Mouse (Mus musculus) heart, adult 2 months (tissue): ENCODE measurements at regions not wholly inside any gene's neighbourhood (a gene's known extent, or its start where the extent isn't known, plus 50 kb on each side); places are given as distances from the start of the nearest gene placed in this dataset.

Experiments used
- DNase-seq, 2 experiments: peaks; one replicate each; pipeline ENCODE4 v3.0.0; 2021
- H3K27ac ChIP-seq: fragments of 200-600 bp; 2 replicates; pipeline ENCODE4 v1.8.1; 2022
- H3K27me3 ChIP-seq: fragments of 200-500 bp; 2 replicates; pipeline ENCODE4 v1.6.1; 2012; ENCODE audit warnings: mild to moderate bottlenecking, low read length, inconsistent platforms, mixed read lengths; ENCODE audit not compliant: control insufficient read depth, insufficient read depth
- H3K36me3 ChIP-seq: fragments of 200-500 bp; 2 replicates; pipeline ENCODE4 v1.6.1; 2012; ENCODE audit warnings: low read length, inconsistent platforms; ENCODE audit not compliant: control insufficient read depth, insufficient read depth
- H3K4me1 ChIP-seq: fragments of 200-500 bp; 2 replicates; pipeline ENCODE4 v1.6.1; 2011; ENCODE audit warnings: low read length; ENCODE audit not compliant: control insufficient read depth, insufficient read depth
- H3K4me3 ChIP-seq: fragments of 200-600 bp; 2 replicates; pipeline ENCODE4 v1.8.1; 2022
- H3K79me2 ChIP-seq: fragments of 200-500 bp; replicated peaks from 2 replicates; pipeline ENCODE4 v1.6.1; 2012; ENCODE audit warnings: mild to moderate bottlenecking, inconsistent platforms, low read length, moderate library complexity, mixed read lengths; ENCODE audit not compliant: control insufficient read depth, insufficient read depth
- H3K9ac ChIP-seq: fragments of 200-500 bp; 2 replicates; pipeline ENCODE4 v1.6.1; 2012; ENCODE audit warnings: low read depth, mild to moderate bottlenecking, control low read depth, inconsistent platforms, low read length, mixed read lengths
- CTCF ChIP-seq: fragments of 200-600 bp; IDR thresholded peaks from 2 replicates; pipeline ENCODE4 v1.8.1; 2022; ENCODE audit warnings: antibody characterized with exemption, mild to moderate bottlenecking, moderate library complexity
- EP300 ChIP-seq: fragments of 200-500 bp; IDR thresholded peaks from 2 replicates; pipeline ENCODE4 v1.6.1; 2011; ENCODE audit warnings: low read depth, low read length, control low read depth; ENCODE audit not compliant: insufficient read depth
- POLR2A ChIP-seq: fragments of 200-500 bp; IDR thresholded peaks from 2 replicates; pipeline ENCODE4 v1.6.1; 2011; ENCODE audit warnings: mild to moderate bottlenecking, low read depth, low read length, control low read depth; ENCODE audit not compliant: insufficient read depth
- WGBS: fragments of 180-500 bp; shearing (Covaris S2); methylation state at CpG from one replicate; pipeline ENCODE4 v1.1.7; 2018; 5-methylcytosine and 5-hydroxymethylcytosine counted together
- intact Hi-C: fragments of 180-260 bp; cut with DNase I; formaldehyde crosslinking; loops from one replicate; pipeline ENCODE4 v1.15.1; 2025

DNA sequence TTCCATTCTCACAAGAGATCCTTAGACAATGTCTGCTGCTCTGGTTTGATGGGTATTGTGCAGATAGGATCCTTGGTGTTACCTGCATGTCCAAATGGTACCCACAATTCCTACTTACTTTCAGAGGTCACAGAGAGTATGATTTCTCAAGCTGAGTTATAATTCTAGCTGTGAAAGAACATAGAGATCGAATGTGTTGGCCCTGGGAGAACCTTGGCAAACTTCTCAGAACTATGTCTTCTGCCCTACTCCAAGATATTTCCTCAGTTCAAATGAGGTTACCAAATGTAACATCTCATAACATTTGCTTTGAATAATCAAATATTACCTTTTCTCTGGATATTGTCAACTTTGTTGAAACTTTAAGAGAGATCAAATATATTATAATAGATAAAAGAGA, 2230.8 kb downstream of the 9330182O14Rik start:
- Histone ChIP-seq H3K4me3 (no peak overlapping the region), H3K36me3 (no peaks in the 10 kb centered on the region), H3K27ac (no peak overlapping the region), H3K79me2 (no peaks in the 10 kb centered on the region), H3K9ac (no peak overlapping the region), H3K4me1 (no peaks in the 10 kb centered on the region), H3K27me3 (no peaks in the 10 kb centered on the region)
- WGBS = 63% methylated on average over 1 of the region's 1 CpGs
- DNase-seq = no peak
- TF ChIP-seq POLR2A (no peak), EP300 (no peak), CTCF (no peak)
- intact Hi-C loops = no loop called here

DNA sequence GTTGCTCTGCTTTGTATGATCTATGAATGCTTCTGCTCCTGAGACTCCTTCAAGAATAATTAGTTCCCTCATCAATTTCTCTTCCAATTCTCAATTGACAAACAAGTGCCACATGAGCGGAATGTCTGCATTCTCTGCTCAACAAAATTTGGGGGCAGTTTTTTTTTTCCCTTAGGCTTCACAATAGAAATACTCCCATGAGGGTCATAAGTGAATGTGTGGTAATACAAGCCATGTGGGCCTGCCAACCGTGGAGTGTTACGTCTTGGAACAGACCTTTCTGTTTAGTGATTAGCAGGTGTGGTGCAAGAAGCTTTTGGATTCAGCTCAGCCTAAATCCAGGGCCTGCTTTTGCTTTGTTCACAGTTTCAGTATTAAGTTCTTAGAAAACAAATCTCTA, 2232.6 kb downstream of the 9330182O14Rik start:
- Histone ChIP-seq H3K4me3 (no peak overlapping the region), H3K27ac (no peak overlapping the region), H3K79me2 (no peaks in the 10 kb centered on the region), H3K9ac (no peak overlapping the region), H3K36me3 (no peaks in the 10 kb centered on the region), H3K27me3 (no peaks in the 10 kb centered on the region), H3K4me1 (no peaks in the 10 kb centered on the region)
- intact Hi-C loops = no loop called here
- TF ChIP-seq CTCF (no peak), EP300 (no peak), POLR2A (no peak)
- DNase-seq = peak in 1 of 2 experiments; percentile 9
- WGBS = 57% methylated on average over 3 of the region's 3 CpGs

DNA sequence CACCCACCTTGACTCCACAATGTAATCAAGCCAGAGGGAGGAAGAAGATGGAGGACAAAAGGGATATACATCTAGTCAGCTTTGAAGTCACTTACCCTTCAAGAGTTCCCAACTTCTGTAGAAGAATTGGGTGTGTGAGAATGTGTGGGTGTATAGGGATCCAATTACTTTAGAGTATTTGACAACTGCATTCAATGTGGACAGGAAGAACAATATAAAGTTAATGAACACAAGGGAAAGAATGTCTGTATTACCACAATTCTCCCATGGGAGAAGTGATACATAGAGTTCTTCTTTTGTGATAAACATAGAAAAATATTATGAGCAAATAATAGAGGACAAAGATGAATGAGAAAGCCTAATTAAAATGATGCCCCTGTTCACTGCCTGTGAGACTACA, 2235.4 kb downstream of the 9330182O14Rik start:
- Histone ChIP-seq H3K9ac (no peak overlapping the region), H3K79me2 (no peaks in the 10 kb centered on the region), H3K27me3 (no peaks in the 10 kb centered on the region), H3K4me1 (no peaks in the 10 kb centered on the region), H3K4me3 (no peak overlapping the region), H3K36me3 (no peaks in the 10 kb centered on the region), H3K27ac (no peak overlapping the region)
- intact Hi-C loops = no loop called here
- no peak for DNase-seq
- no peak for TF ChIP-seq POLR2A
- no peak for TF ChIP-seq CTCF
- TF ChIP-seq EP300 = no peak

DNA sequence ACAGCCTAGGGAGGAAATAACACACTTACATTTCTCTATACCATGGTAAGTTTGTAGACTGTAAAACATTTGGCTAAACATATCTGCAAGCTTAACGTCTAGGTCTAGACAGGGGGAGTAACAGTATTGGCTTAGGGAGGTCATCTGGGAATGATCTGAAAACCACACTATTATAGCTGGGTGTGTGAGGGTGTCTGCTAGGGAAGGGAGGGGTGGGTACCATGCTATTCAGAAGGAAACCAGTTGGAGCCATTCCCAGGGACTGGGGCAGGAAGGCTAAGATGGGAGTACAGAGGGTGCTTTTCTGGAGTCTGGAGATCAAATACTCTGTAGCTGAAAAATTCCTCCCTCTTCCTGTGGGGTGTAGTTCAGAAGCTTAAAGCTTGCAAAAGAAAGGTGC, 2235.9 kb downstream of the 9330182O14Rik start:
- Histone ChIP-seq H3K4me3 (no peak overlapping the region), H3K4me1 (no peaks in the 10 kb centered on the region), H3K9ac (no peak overlapping the region), H3K27me3 (no peaks in the 10 kb centered on the region), H3K36me3 (no peaks in the 10 kb centered on the region), H3K79me2 (no peaks in the 10 kb centered on the region), H3K27ac (no peak overlapping the region)
- DNase-seq = no peak
- intact Hi-C loops = no loop called here
- 35% methylated on average over 1 of the region's 1 CpGs for WGBS
- TF ChIP-seq POLR2A (no peak), EP300 (no peak), CTCF (no peak)

DNA sequence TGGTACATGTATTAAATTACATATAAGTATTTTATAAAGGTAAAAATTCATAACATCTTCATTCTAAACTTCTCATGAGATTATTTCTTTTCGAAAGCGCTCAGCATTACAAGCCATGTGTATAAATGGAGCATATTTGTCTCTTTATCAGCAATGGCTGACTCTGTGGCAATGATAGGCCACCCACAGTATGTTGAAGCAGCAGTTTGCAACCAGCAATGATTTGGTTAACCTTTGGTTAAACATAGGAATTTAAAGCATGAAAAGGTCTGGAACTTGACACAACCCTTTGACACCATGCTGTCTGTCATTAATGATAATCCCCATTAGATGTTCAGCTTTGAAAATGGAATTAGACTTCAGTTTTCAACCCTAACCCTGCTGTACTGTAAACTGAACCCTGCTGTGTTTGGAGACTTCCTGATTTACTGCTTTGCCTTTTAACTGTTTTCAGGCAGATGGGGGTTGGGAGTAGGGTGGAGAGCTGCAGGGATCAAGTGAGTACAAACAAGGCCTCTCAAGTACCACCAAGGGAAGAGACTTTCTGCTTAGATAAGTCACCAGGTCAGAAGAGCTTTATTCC, 2238.6 kb downstream of the 9330182O14Rik start:
- no peak for DNase-seq
- Histone ChIP-seq H3K36me3 (no peaks in the 10 kb centered on the region), H3K9ac (no peak overlapping the region), H3K27me3 (no peaks in the 10 kb centered on the region), H3K27ac (no peak overlapping the region), H3K4me1 (no peaks in the 10 kb centered on the region), H3K79me2 (no peaks in the 10 kb centered on the region), H3K4me3 (no peak overlapping the region)
- intact Hi-C loops = no loop called here
- 89% methylated on average over 2 of the region's 2 CpGs for WGBS
- TF ChIP-seq EP300 (no peak), POLR2A (no peak), CTCF (no peak)
